Mouse (Mus musculus) cerebellum, adult 2 months (tissue): ENCODE results near the gene Otx2. TPM values are rescaled to one million over a fixed set of nuclear protein-coding genes. Genes with fewer than 3 reads are reported as not detected.

Source experiments
- DNase-seq, 2 experiments: peaks; one replicate each; pipeline ENCODE4 v3.0.0; 2021
- H3K27ac ChIP-seq: fragments of 200-500 bp; 2 replicates; pipeline ENCODE4 v1.5.1; 2012; ENCODE audit warnings: low read length, control low read depth, inconsistent platforms; ENCODE audit not compliant: insufficient read depth
- H3K27me3 ChIP-seq: fragments of 200-500 bp; 2 replicates; pipeline ENCODE4 v1.6.1; 2012; ENCODE audit warnings: inconsistent platforms, mild to moderate bottlenecking, low read length, moderate library complexity; ENCODE audit not compliant: control insufficient read depth, insufficient read depth
- H3K4me1 ChIP-seq: fragments of 200-500 bp; 2 replicates; pipeline ENCODE4 v1.6.1; 2011; ENCODE audit warnings: low read length; ENCODE audit not compliant: control insufficient read depth, insufficient read depth
- H3K4me3 ChIP-seq: fragments of 200-500 bp; replicated peaks from 2 replicates; pipeline ENCODE3; 2011; ENCODE audit warnings: mild to moderate bottlenecking, low read depth, low read length, control low read depth; ENCODE audit not compliant: insufficient read depth
- CTCF ChIP-seq: fragments of 200-500 bp; IDR thresholded peaks from 2 replicates; pipeline ENCODE4 v1.5.1; 2011; ENCODE audit warnings: low read depth, mild to moderate bottlenecking, control low read depth, low read length, moderate library complexity, borderline replicate concordance; ENCODE audit not compliant: insufficient read depth
- POLR2A ChIP-seq: fragments of 200-500 bp; IDR thresholded peaks from 2 replicates; pipeline ENCODE4 v1.6.1; 2011; ENCODE audit warnings: low read length, control low read depth, borderline replicate concordance; ENCODE audit not compliant: insufficient read depth
- WGBS: fragments of 180-500 bp; shearing (Covaris S2); methylation state at CpG from one replicate; pipeline ENCODE4 v1.1.7; 2018; 5-methylcytosine and 5-hydroxymethylcytosine counted together
- polyA plus RNA-seq: library from polyadenylated mRNA; depleted of rRNA; stranded (reverse); fragments of >200 nt; gene quantifications from 2 replicates; pipeline ENCODE4 v1.2.3, GENCODE M21; 2012

Gene Otx2
- polyA plus RNA-seq, 1 experiment, result 9.9 TPM

DNA sequence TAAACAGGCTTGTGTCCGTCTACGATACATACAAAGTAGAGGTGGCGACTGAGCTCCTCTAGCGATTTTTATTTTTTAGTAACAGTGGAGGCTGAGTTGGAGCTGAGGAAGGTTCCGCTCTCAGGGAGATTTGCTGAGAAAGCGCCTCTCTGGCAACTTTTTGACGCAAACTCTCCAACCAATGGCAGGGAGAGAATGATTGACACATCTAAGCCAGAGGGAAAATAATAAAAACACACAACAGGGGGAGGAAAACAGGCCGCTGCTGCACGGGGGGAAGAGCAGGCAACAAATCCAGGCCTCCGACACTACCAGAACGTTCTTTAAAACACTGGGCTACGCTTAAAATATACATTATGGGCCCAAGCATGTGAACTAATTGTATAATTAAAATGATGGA is 6.2 kb downstream of the Otx2 start:
- TF ChIP-seq CTCF (no peak), POLR2A (peak; percentile 31; the same call in 1 of the 2 replicates)
- Histone ChIP-seq H3K27me3 (peaks cover 2% of the 10 kb centered on the region; the same call in 1 of the 2 replicates), H3K4me1 (no peaks in the 10 kb centered on the region), H3K27ac (no peak overlapping the region; the same call in 1 of the 2 replicates), H3K4me3 (peak overlapping the region; percentile 49)
- WGBS, result 27% methylated on average over 12 of the region's 12 CpGs
- DNase-seq, result peak; percentile 66 to 70

DNA sequence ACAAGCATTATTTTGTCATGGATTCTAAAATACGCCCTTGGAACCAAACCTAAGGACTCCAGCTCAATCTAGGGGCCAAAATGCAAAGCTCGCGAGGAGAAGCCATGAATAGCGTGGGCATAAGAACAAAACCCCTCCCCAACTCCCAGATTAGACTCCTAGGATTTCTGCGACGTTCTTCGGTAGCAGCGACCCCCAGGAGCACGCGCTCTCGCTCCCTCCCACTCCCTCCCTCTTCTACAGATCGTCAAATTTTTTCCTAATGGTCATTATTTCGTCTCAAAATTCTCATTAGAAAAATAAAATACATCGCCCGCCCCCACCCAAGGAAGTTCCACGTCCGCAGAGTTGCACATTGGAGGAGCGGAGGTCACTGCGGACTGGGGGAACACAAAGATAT is 6.8 kb downstream of the Otx2 start:
- no peak for DNase-seq
- Histone ChIP-seq H3K27ac (peak overlapping the region; percentile 24), H3K27me3 (peaks cover 3% of the 10 kb centered on the region; the same call in 1 of the 2 replicates), H3K4me3 (peak overlapping the region; percentile 72), H3K4me1 (no peaks in the 10 kb centered on the region)
- TF ChIP-seq POLR2A (no peak), CTCF (no peak)
- WGBS, result 10% methylated on average over 19 of the region's 19 CpGs

DNA sequence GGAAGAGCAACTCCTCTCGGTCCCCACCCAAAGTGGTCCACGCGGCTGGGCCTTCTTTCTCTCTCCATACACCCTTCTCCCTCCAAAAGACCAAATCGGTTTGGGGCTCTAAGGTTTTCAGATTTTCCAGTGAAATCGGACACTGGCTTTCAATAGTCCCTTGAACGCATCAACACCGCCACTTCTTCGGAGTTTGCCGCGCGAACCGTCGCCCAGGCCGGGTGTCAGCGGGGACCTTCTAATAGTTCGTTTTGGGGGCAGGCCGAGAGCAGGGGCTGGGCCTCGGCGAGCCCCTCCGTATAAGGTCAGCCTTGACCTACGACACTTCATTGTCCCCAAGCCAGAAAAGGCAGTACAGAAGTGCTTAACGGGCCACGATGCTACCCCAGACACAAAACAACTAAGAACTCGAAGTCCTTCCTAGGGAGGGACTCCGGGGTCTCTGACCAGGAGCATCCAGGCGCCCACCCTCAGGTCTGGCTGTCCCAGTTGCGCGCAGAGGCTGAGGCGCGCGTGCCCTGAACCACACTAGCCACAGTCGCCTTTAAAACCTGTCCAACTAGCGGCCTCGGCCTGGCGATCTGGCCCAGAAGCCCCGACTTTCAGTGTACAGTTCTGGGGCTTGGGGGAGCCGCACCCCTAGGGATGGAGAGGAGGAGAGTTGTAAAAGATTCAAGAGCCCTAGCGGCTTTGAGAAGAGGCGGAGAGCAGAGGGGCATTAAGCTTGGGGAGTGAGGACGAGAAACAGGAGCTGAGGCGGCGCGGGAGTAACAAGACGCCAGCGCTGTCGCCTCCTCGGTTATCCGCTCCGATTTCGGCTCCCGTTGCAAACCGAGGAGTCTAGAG is 7.6 kb downstream of the Otx2 start:
- Histone ChIP-seq H3K27me3 (peaks cover 3% of the 10 kb centered on the region; the same call in 1 of the 2 replicates), H3K4me3 (peak overlapping the region; percentile 72), H3K4me1 (no peaks in the 10 kb centered on the region), H3K27ac (peak overlapping the region; percentile 24)
- no peak for TF ChIP-seq POLR2A
- no peak for TF ChIP-seq CTCF
- DNase-seq, result peak; percentile 44 to 65
- 6% methylated on average over 52 of the region's 52 CpGs for WGBS

DNA sequence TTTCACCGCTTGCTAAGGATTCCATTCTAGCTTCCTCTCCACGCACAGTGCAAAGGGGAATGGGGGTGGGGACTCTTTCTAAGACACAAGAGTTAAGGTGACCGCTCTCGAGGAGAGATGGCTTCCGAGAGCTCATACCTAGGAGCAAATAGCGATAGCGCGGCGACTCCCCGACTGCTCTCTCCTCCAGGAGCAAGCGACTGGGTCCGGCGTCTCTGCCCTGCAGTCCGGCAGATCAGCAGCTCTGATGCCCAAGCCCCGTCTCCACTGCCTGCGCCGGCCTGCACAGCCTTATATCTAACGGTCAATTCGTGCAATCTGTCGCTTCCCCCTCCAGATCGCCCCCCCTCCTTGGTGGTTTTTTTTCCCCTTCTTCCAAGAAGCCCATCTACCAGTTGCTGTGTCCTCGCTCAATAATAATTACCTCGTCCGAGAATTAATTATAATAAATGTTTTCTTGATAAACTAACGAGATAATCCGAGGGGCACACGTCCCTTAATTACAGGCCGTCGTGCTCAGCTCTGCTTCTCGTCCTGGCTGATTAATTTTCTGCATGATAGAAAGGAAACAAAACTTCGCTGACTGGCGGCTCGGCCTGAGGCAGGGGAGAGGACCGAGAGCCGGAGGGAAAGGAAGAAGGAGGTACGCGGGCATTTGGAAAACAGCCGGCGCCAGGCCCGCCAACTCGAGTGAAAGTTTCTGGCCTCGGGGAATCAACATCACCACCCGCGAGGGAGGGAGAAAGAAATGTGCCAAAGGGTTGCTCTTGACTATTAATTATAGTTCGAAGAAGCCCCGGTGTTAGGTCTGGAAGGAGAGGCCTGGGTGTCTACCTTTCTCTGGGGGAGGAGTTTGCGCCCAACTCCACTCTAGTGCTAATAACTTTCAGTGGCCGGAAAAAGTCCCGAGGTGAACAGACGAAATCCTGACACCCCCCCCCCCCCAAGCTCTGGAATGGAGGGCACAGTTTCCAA is 8.5 kb downstream of the Otx2 start:
- TF ChIP-seq POLR2A (no peak), CTCF (no peak)
- H3K4me3 ChIP-seq, result peak overlapping the region; percentile 72
- H3K4me1 ChIP-seq, result no peaks in the 10 kb centered on the region
- 5% methylated on average over 50 of the region's 50 CpGs for WGBS
- DNase-seq, result peak; percentile 42 to 61
- H3K27ac ChIP-seq, result no peak overlapping the region
- peaks cover 3% of the 10 kb centered on the region; the same call in 1 of the 2 replicates for H3K27me3 ChIP-seq

DNA sequence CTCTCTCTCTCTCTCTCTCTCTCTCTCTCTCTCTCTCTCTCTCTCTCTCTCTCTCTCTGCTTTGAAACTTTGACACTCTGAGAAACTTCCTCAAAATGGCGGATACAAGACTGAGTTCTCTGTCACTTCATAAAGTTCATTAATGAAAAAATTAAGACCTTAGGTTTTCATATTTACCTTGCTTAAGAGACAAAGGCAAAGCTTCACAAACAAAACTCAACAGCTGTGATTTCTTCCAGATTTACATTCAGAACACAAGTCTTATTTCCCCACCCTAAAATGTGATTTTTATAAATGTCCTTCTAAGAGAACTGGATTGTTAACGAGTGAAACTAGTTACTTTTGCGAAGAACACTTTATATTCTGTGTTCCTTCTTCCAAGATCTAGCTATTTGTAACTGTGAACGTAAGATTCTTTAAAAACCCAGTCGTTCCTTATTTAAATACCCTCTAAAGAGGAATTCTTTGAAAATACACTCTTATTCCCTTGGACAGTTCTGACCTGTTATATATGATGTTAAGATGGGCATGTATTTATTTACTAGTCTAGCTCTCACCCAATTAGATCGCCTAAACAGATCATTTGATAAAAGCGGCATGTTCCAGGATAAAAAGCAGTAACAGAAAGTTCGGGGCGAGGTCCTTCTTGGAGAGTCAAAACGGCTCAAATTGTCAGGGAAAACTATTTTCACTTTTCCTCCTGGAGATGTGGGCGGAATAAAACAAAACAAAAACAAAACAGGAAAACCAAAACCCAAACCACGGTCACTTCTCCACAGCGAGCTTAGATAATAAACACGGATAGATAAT is 9.4 kb downstream of the Otx2 start:
- H3K4me3 ChIP-seq, result peak overlapping the region; percentile 72
- 16% methylated on average over 14 of the region's 14 CpGs for WGBS
- no peak for TF ChIP-seq CTCF
- TF ChIP-seq POLR2A, result no peak
- peaks cover 3% of the 10 kb centered on the region; the same call in 1 of the 2 replicates for H3K27me3 ChIP-seq
- H3K4me1 ChIP-seq, result no peaks in the 10 kb centered on the region
- no peak for DNase-seq
- no peak overlapping the region for H3K27ac ChIP-seq

DNA sequence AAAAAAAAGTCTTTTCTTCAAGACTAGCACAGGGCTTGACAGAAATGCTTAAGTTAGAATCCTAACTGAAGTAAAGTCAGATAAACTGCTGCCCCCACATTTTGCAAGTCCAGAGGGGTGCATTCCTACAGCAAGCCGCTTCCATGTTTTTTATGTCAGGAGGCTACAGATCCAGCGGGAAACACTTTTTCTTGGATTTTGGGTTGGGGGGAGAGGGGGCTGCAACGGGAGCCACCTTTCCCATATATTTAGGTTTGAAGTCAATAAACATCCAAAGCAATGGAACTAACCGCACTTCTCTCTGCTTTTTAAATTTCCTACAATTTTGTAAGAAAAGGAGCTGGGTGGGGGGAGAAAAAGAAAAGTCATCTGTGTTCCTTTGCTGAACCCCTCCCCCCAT is 10.1 kb downstream of the Otx2 start:
- Histone ChIP-seq H3K4me3 (no peak overlapping the region), H3K27me3 (peaks cover 3% of the 10 kb centered on the region; the same call in 1 of the 2 replicates), H3K4me1 (no peaks in the 10 kb centered on the region), H3K27ac (no peak overlapping the region)
- DNase-seq, result no peak
- TF ChIP-seq POLR2A (no peak), CTCF (no peak)
- 44% methylated on average over 4 of the region's 4 CpGs for WGBS
